Mouse (Mus musculus) neural tube, embryonic 11.5 days (tissue): Measurements from ENCODE around the gene Ppp3ca. TPM values are rescaled to one million over a fixed set of nuclear protein-coding genes. Genes with fewer than 3 reads are reported as not detected.

Source experiments
- ATAC-seq: fragments of 200-750 bp; cut with Nextera tagmentation; 2 replicates; pipeline ENCODE4 v1.8.0; 2017; ENCODE audit warnings: moderate number of reproducible peaks, mild to moderate bottlenecking, moderate TSS enrichment, moderate library complexity; ENCODE audit not compliant: insufficient read depth, low FRiP score, low TSS enrichment
- DNase-seq: peaks from one replicate; pipeline ENCODE4 v3.0.0-alpha.2; 2015; ENCODE audit warnings: low spot score
- H3K27ac ChIP-seq: fragments of 300-500 bp; sonication (generic); 2 replicates; pipeline ENCODE4 v1.5.1; 2014; ENCODE audit warnings: low read depth, mild to moderate bottlenecking, low read length
- H3K27me3 ChIP-seq: fragments of 300-500 bp; sonication (generic); 2 replicates; pipeline ENCODE4 v1.6.1; 2014; ENCODE audit warnings: mild to moderate bottlenecking, low read length, mixed read lengths; ENCODE audit not compliant: control insufficient read depth, insufficient read depth
- H3K36me3 ChIP-seq: fragments of 300-500 bp; sonication (generic); 2 replicates; pipeline ENCODE4 v1.6.1; 2014; ENCODE audit warnings: mild to moderate bottlenecking, low read length, moderate library complexity, mixed read lengths; ENCODE audit not compliant: control insufficient read depth, insufficient read depth
- H3K4me1 ChIP-seq: fragments of 300-500 bp; sonication (generic); 2 replicates; pipeline ENCODE4 v1.6.1; 2014; ENCODE audit warnings: low read length, mixed read lengths; ENCODE audit not compliant: control insufficient read depth, insufficient read depth
- H3K4me2 ChIP-seq: fragments of 300-500 bp; sonication (generic); 2 replicates; pipeline ENCODE4 v1.6.1; 2014; ENCODE audit warnings: low read depth, mild to moderate bottlenecking, moderate library complexity
- H3K4me3 ChIP-seq: fragments of 300-500 bp; sonication (generic); 2 replicates; pipeline ENCODE4 v1.5.1; 2014; ENCODE audit warnings: low read depth, low read length
- H3K9ac ChIP-seq: fragments of 300-500 bp; sonication (generic); 2 replicates; pipeline ENCODE4 v1.6.1; 2014; ENCODE audit warnings: mild to moderate bottlenecking, low read length
- H3K9me3 ChIP-seq: fragments of 300-500 bp; sonication (generic); 2 replicates; pipeline ENCODE4 v1.6.1; 2016; ENCODE audit warnings: low read length; ENCODE audit not compliant: control insufficient read depth
- WGBS: fragments of 180-500 bp; shearing (Covaris S2); extraction: QIAGEN DNeasy Blood & Tissue Kit; methylation state at CpG from one replicate; pipeline ENCODE4 v1.1.7; 2014; 5-methylcytosine and 5-hydroxymethylcytosine counted together
- polyA plus RNA-seq: library from polyadenylated mRNA; unstranded; fragments of >200 nt; fragmentation: Nextera tagmentation; extraction: Ambion mirVana; gene quantifications from 2 replicates; pipeline ENCODE4 v1.2.1, GENCODE M21; 2014

The Ppp3ca gene
- polyA plus RNA-seq, 1 experiment from 2014 or later, result 72.4 TPM

DNA sequence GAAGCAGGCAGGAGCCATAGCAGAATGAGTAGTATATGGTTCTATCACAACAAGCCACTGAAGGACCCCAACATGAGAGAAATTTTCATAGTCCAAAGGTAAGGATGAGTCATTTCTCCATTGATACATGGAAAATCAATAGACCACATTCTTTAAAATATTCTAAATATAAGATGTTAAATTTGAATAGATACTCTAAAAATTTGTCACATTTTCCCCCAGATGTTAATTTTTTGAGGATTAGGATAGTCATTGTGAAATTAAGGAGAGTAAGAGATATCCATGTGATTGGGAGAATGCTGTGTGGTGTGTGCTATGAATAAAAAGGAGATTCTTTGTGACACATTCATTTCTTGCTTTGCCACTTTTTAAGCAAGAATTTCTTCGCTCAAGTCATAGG, 281.9 kb downstream of the Ppp3ca start:
- Histone ChIP-seq H3K4me3 (no peak overlapping the region), H3K36me3 (no peaks in the 10 kb centered on the region), H3K27me3 (no peaks in the 10 kb centered on the region), H3K27ac (no peak overlapping the region), H3K4me2 (no peak overlapping the region), H3K9ac (no peak overlapping the region), H3K4me1 (no peaks in the 10 kb centered on the region), H3K9me3 (no peaks in the 10 kb centered on the region)
- 96% methylated on average over 1 of the region's 1 CpGs for WGBS
- DNase-seq (no peak), ATAC-seq (no peak)

DNA sequence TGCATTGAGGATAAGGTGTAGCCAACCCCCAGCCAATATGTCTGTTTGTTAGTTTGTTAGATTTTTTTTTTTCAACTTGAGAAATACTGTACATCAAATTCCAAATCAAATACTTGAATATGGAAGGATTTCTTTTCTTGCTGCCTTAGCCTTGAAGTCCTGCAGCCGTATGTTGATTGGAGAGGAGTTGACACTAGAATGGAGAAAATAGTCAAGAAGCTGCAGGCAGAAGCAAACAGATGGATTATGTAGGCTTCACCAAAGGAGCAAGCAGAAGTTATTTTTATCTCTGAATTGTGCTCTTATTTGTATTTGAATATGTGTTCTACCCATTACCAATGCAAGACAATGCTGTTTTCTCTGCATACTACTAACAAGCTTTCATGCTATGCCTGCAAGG, 282.9 kb downstream of the Ppp3ca start:
- 89% methylated on average over 1 of the region's 1 CpGs for WGBS
- H3K27ac ChIP-seq, result no peak overlapping the region

DNA sequence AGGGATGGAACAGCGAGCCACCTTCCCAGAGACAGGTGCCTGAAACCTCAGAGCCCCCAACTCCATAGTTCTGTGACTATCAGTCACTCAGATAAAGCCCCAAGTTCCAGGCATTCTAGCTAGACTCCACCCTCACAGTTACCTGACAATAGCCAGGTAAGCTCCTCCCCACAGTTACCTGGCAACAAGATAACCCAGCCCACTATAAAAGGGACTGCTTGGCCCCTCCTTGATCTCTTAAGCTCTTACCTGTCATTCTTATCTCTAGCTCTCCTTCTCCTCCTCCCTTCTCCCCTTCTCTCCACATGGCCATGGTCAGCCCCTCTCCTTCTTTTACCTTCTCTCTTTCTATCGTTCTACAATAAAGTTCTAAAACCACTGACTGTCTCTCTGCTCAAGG, 285.1 kb downstream of the Ppp3ca start:
- Histone ChIP-seq H3K4me1 (no peaks in the 10 kb centered on the region), H3K4me3 (no peak overlapping the region), H3K27me3 (no peaks in the 10 kb centered on the region), H3K27ac (no peak overlapping the region), H3K4me2 (no peak overlapping the region), H3K36me3 (no peaks in the 10 kb centered on the region), H3K9me3 (no peaks in the 10 kb centered on the region), H3K9ac (no peak overlapping the region)
- ATAC-seq, result no peak
- DNase-seq, result no peak
- WGBS, result 94% methylated on average over 2 of the region's 2 CpGs

More for the DNA sequence above, 282.9 kb downstream of the Ppp3ca start:
- H3K36me3 ChIP-seq, result no peaks in the 10 kb centered on the region
- no peaks in the 10 kb centered on the region for H3K9me3 ChIP-seq
- no peak overlapping the region for H3K9ac ChIP-seq
- H3K4me2 ChIP-seq, result no peak overlapping the region
- no peaks in the 10 kb centered on the region for H3K27me3 ChIP-seq
- H3K4me3 ChIP-seq, result no peak overlapping the region
- no peak for DNase-seq
- ATAC-seq, result no peak
- no peaks in the 10 kb centered on the region for H3K4me1 ChIP-seq

DNA sequence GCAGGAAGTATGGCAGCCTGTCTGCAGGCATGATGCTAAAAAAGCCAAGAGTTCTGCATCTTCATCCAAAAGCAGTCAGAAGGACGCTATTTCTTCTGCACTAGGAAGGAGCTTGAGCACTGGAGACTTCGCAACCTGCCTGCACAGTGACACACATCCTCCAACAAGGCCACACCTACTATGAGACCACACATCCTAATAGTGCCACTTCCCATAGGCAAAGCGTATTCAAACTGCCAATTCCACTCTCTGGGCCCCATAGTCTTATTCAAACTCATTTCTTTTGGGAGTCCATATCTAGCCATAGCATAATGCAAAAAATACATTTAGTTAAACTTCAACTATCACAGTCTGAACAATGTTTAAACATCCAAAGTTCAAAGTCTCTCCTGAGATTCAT, 290.4 kb downstream of the Ppp3ca start:
- no peak overlapping the region for H3K4me2 ChIP-seq
- H3K27ac ChIP-seq, result no peak overlapping the region
- H3K36me3 ChIP-seq, result no peaks in the 10 kb centered on the region
- 96% methylated on average over 3 of the region's 3 CpGs for WGBS
- no peaks in the 10 kb centered on the region for H3K4me1 ChIP-seq
- no peaks in the 10 kb centered on the region for H3K27me3 ChIP-seq
- no peak overlapping the region for H3K4me3 ChIP-seq
- no peaks in the 10 kb centered on the region for H3K9me3 ChIP-seq
- DNase-seq, result no peak
- H3K9ac ChIP-seq, result no peak overlapping the region
- no peak for ATAC-seq

DNA sequence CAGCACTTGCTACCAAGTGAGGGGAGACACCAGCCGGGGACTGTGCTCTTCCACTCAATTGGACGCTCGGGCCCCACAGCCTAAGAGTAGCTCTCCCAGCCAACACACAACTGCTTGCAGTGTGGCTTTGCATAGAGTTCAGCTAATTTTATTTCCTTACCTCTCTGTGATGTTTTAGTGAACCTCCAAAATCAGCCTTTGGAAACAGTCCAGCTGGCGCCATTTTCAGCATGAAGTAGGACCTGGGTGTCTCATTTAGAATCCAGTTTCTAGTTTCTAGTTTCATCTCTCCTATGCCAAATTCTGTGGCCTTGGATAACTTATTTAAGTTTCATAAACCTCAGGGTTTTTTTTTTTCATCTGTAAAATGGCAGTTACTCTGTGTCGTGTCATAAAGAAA, 296.9 kb downstream of the Ppp3ca start:
- Histone ChIP-seq H3K4me2 (no peak overlapping the region), H3K36me3 (no peaks in the 10 kb centered on the region), H3K4me1 (no peaks in the 10 kb centered on the region), H3K9ac (no peak overlapping the region), H3K9me3 (no peaks in the 10 kb centered on the region), H3K27ac (no peak overlapping the region), H3K4me3 (no peak overlapping the region), H3K27me3 (no peaks in the 10 kb centered on the region)
- DNase-seq (no peak), ATAC-seq (no peak)
- 93% methylated on average over 5 of the region's 5 CpGs for WGBS

DNA sequence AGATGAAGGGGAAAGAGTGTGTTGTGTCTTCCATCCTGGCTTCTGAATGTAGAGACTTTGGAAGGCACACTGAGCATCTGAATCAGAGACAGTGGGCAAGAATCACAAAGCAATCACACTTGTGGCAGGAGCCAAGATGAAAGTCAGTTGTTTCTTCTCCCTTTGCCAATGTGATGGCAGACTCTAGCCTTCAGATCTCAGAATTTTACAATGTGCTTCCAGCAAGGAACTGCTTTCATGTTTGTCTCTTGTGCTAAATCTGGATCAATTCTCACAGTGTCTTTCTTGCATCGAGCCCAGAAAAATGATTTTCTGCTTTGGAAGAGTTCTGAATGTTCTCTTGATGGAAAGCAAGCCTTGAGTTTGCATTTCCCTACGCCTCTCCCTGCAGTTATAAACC, 297.6 kb downstream of the Ppp3ca start:
- Histone ChIP-seq H3K4me3 (no peak overlapping the region), H3K9ac (no peak overlapping the region), H3K36me3 (no peaks in the 10 kb centered on the region), H3K27me3 (no peaks in the 10 kb centered on the region), H3K4me1 (no peaks in the 10 kb centered on the region), H3K9me3 (no peaks in the 10 kb centered on the region), H3K4me2 (no peak overlapping the region), H3K27ac (no peak overlapping the region)
- DNase-seq (no peak), ATAC-seq (no peak)
- whole genome bisulfite sequencing, result 82% methylated on average over 2 of the region's 2 CpGs

DNA sequence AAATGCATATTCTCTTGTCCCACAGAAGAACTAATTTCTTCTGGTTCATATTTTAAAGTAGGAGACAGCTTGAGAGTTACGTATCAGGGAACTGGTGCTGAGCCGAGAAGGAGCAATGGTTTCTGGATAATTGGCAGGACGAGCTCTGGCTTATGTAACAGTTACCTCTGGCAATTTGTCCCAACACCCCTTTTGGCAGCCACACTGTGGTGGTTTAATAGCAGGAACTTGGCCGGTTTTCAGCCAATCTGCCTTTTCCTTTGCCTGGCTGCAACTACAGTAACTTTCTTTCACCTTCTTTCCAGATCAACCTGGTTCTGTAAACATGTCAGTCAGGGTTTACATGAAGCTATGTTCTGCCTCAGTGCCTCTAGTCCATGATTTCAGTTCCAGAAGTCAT, 299.9 kb downstream of the Ppp3ca start:
- no peak overlapping the region for H3K27ac ChIP-seq
- H3K4me1 ChIP-seq, result no peaks in the 10 kb centered on the region
- ATAC-seq, result no peak
- no peaks in the 10 kb centered on the region for H3K36me3 ChIP-seq
- 82% methylated on average over 4 of the region's 4 CpGs for WGBS
- DNase-seq, result no peak
- no peak overlapping the region for H3K4me3 ChIP-seq
- H3K9ac ChIP-seq, result no peak overlapping the region
- H3K9me3 ChIP-seq, result no peaks in the 10 kb centered on the region
- H3K4me2 ChIP-seq, result no peak overlapping the region
- no peaks in the 10 kb centered on the region for H3K27me3 ChIP-seq

DNA sequence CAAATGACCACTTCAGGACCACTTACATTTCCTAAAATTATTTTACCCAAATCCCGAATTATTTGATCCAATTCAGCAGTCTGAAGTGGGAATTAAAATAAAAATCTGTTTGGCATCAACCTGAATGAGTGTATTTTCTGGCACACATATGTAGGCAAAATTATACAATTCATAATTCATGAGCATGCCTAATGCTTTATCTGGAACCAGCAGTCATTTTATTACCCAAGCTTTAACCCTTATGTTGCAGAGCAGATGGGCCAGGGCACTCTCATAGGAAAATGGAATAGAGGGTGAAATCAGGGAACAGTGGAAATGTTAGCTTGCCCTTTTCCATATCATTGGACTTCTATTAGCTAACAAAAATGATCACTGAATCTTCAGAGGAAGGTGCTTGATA, 307.9 kb downstream of the Ppp3ca start:
- 80% methylated on average over 1 of the region's 1 CpGs for WGBS
- Histone ChIP-seq H3K9ac (no peak overlapping the region), H3K9me3 (no peaks in the 10 kb centered on the region), H3K4me3 (no peak overlapping the region), H3K36me3 (no peaks in the 10 kb centered on the region), H3K4me1 (no peaks in the 10 kb centered on the region), H3K27me3 (no peaks in the 10 kb centered on the region), H3K27ac (no peak overlapping the region), H3K4me2 (no peak overlapping the region)
- no peak for ATAC-seq
- DNase-seq, result no peak

DNA sequence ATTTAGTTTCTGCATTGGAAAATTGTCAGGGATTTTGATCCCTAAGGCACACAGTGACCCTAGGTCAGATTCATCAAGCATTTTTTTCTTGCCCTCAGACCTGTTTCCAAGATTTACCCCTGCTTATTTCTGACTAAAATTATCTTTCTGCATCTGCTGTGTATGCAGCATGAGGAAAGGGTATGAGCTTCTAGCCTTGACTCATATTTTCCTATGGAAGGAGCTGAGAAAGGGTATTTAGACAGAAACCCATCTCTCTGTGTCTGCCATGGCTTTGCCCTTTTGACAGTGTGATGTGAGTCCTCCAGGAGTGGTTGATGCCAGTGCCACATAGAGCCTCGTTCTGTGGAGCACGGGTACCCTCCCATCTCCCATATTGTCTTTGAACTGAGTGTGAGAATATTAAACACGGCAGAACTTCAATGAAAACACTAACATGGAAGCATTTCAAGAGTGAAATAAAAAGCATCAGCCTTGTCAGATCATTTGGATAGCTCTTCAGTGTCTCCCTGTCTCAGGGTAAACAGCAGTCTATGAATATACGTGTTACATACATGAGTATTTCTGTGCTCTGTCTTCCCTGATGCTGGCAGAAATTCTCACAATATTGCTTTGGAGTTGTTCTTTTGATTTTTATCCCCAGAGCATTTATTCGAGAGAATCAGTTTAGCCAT, 311.1 kb downstream of the Ppp3ca start:
- WGBS, result 86% methylated on average over 5 of the region's 5 CpGs
- Histone ChIP-seq H3K27me3 (no peaks in the 10 kb centered on the region), H3K9me3 (no peaks in the 10 kb centered on the region), H3K36me3 (no peaks in the 10 kb centered on the region), H3K4me2 (no peak overlapping the region), H3K4me1 (no peaks in the 10 kb centered on the region), H3K27ac (no peak overlapping the region), H3K4me3 (no peak overlapping the region), H3K9ac (no peak overlapping the region)
- no peak for ATAC-seq
- no peak for DNase-seq
